In the genomic region with DNA sequence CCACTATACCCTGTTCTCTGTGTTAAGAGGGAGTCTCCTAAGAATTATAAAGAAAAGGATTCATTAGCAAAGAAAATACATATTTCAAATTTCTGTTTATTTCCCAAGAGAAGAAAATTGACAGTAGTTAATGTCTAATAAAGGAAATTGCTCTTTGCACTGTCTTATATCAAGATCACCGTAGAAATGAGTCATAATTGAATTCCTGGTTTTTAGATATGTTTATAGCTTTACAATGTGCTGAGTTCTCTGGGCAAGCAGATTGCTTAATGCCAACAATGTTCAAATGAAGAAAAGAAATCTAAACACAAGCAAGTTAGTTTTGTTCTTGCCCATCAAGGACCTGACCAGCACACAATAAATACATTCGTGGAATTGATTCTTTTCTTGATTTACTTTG, we compare ENCODE assay signal across 23 mouse cellular contexts.
"Had no signal": no experiment of that assay in that cellular context is flagged by ENCODE, and none has a peak within 500 bp of the region (broad histone marks: within the 10 kb centered on the region; RNA-seq: fewer than 3 reads in every experiment).

No protein-coding gene starts in this region.

- H3K4me1 ChIP-seq: heart, embryonic 13.5 days; heart, embryonic 15.5 days; limb, embryonic 13.5 days; limb, embryonic 15.5 days; liver, embryonic 12.5 days had no signal

- DNase-seq: gastrocnemius, postnatal 14 days; gastrocnemius, postnatal 36 days; heart, adult 11 months; heart, adult 2 months; heart, postnatal 14 days; heart, postnatal 36 days; kidney, adult 18-20 months; kidney, adult 8-10 months; kidney, postnatal 10 days; kidney, postnatal 25 days; kidney, postnatal 4 days; layer of hippocampus, postnatal 36 days; left cerebral cortex, postnatal 4 days had no signal

- H3K9ac ChIP-seq: heart, embryonic 13.5 days; heart, embryonic 15.5 days; hindbrain, embryonic 14.5 days; limb, embryonic 13.5 days; limb, embryonic 15.5 days; liver, embryonic 12.5 days; liver, embryonic 14.5 days had no signal

- H3K36me3 ChIP-seq: heart, embryonic 13.5 days; heart, embryonic 15.5 days; limb, embryonic 13.5 days; limb, embryonic 15.5 days; liver, embryonic 12.5 days had no signal

- H3K4me3 ChIP-seq: heart, adult 2 months; heart, embryonic 13.5 days; heart, embryonic 15.5 days; layer of hippocampus, adult 2 months; limb, embryonic 13.5 days; limb, embryonic 15.5 days; liver, embryonic 12.5 days had no signal

- H3K27me3 ChIP-seq: heart, embryonic 13.5 days; heart, embryonic 15.5 days; limb, embryonic 13.5 days; limb, embryonic 15.5 days; liver, embryonic 12.5 days had no signal

- H3K9me3 ChIP-seq: heart, embryonic 13.5 days; heart, embryonic 15.5 days; limb, embryonic 13.5 days; limb, embryonic 15.5 days; liver, embryonic 12.5 days had no signal

- H3K27ac ChIP-seq: heart, adult 2 months; heart, embryonic 13.5 days; heart, embryonic 15.5 days; hindbrain, embryonic 14.5 days; hindbrain, postnatal 0 days; layer of hippocampus, adult 2 months; limb, embryonic 13.5 days; limb, embryonic 15.5 days; liver, embryonic 12.5 days; liver, embryonic 14.5 days had no signal

- ATAC-seq: hindbrain, postnatal 0 days; liver, embryonic 12.5 days had no signal

- H3K4me2 ChIP-seq: heart, embryonic 11.5 days; heart, embryonic 13.5 days; heart, embryonic 15.5 days; hindbrain, embryonic 14.5 days; limb, embryonic 13.5 days; limb, embryonic 15.5 days; liver, embryonic 12.5 days had no signal
